Mouse (Mus musculus): ENCODE results near the gene Dbh. TPM values are rescaled to one million over a fixed set of nuclear protein-coding genes. Genes with fewer than 3 reads are reported as not detected.
A peak's percentile ranks its signal among the peaks of the same experiment; 100 is the strongest.

Dbh gene
- polyA plus RNA-seq, 1 experiment from 2014 or later: 0.80 TPM

- H3K27ac ChIP-seq (ENCODE audit: low read length): peak overlapping the region; percentile 67
These were observed 14.1 kb downstream of the Dbh start for GRCm38 (mm10) chr2:27179101-27179500.

GRCm38 (mm10) chr2:27181907-27182306 is 16.9 kb downstream of the Dbh start:
- peaks cover 48% of the 10 kb centered on the region for H3K4me1 ChIP-seq (ENCODE audit: control insufficient read depth, insufficient read depth, low read length)
- H3K27ac ChIP-seq (ENCODE audit: low read length): peak overlapping the region; percentile 91
- no peak overlapping the region for H3K4me3 ChIP-seq (ENCODE audit: low read length)
- H3K9ac ChIP-seq (ENCODE audit: low read length): peak overlapping the region; percentile 26
- peak; percentile 83 for ATAC-seq (replicated peaks; ENCODE audit: extremely low read depth, insufficient read depth, low FRiP score)
- H3K9me3 ChIP-seq (replicated peaks; ENCODE audit: control insufficient read depth, low read length): no peaks in the 10 kb centered on the region
- H3K4me2 ChIP-seq (ENCODE audit: low read depth, low read length): peak overlapping the region; percentile 35; the same call in 1 of the 2 replicates
- no peaks in the 10 kb centered on the region for H3K36me3 ChIP-seq (ENCODE audit: control insufficient read depth, insufficient read depth)
- WGBS: 27% methylated on average over 4 of the region's 4 CpGs
- H3K27me3 ChIP-seq (ENCODE audit: control insufficient read depth, insufficient read depth, low read length): no peaks in the 10 kb centered on the region

More at GRCm38 (mm10) chr2:27179101-27179500, 14.1 kb downstream of the Dbh start:
- Histone ChIP-seq H3K4me1 (ENCODE audit: control insufficient read depth, insufficient read depth, low read length) (peaks cover 55% of the 10 kb centered on the region), H3K36me3 (ENCODE audit: control insufficient read depth, insufficient read depth) (no peaks in the 10 kb centered on the region), H3K27me3 (ENCODE audit: control insufficient read depth, insufficient read depth, low read length) (no peaks in the 10 kb centered on the region), H3K4me2 (ENCODE audit: low read depth, low read length) (no peak overlapping the region), H3K9ac (ENCODE audit: low read length) (no peak overlapping the region), H3K9me3 (replicated peaks; ENCODE audit: control insufficient read depth, low read length) (no peaks in the 10 kb centered on the region), H3K4me3 (ENCODE audit: low read length) (no peak overlapping the region)
- peak; percentile 68 for ATAC-seq (replicated peaks; ENCODE audit: extremely low read depth, insufficient read depth, low FRiP score)
- 38% methylated on average over 8 of the region's 8 CpGs for WGBS

- whole genome bisulfite sequencing: 54% methylated on average over 12 of the region's 12 CpGs
- Histone ChIP-seq H3K9me3 (replicated peaks; ENCODE audit: control insufficient read depth, low read length) (no peaks in the 10 kb centered on the region), H3K27ac (ENCODE audit: low read length) (peak overlapping the region; percentile 91), H3K4me1 (ENCODE audit: control insufficient read depth, insufficient read depth, low read length) (peaks cover 50% of the 10 kb centered on the region), H3K9ac (ENCODE audit: low read length) (no peak overlapping the region), H3K4me2 (ENCODE audit: low read depth, low read length) (no peak overlapping the region), H3K27me3 (ENCODE audit: control insufficient read depth, insufficient read depth, low read length) (no peaks in the 10 kb centered on the region), H3K36me3 (ENCODE audit: control insufficient read depth, insufficient read depth) (no peaks in the 10 kb centered on the region), H3K4me3 (ENCODE audit: low read length) (no peak overlapping the region)
- no peak for ATAC-seq (replicated peaks; ENCODE audit: extremely low read depth, insufficient read depth, low FRiP score)
These were observed 18.7 kb downstream of the Dbh start for GRCm38 (mm10) chr2:27183734-27184133.

- Histone ChIP-seq H3K4me2 (ENCODE audit: low read depth, low read length) (no peak overlapping the region), H3K9me3 (replicated peaks; ENCODE audit: control insufficient read depth, low read length) (no peaks in the 10 kb centered on the region), H3K27ac (ENCODE audit: low read length) (no peak overlapping the region), H3K36me3 (ENCODE audit: control insufficient read depth, insufficient read depth) (no peaks in the 10 kb centered on the region), H3K4me3 (ENCODE audit: low read length) (no peak overlapping the region), H3K9ac (ENCODE audit: low read length) (no peak overlapping the region), H3K27me3 (ENCODE audit: control insufficient read depth, insufficient read depth, low read length) (no peaks in the 10 kb centered on the region), H3K4me1 (ENCODE audit: control insufficient read depth, insufficient read depth, low read length) (peaks cover 24% of the 10 kb centered on the region)
- ATAC-seq (replicated peaks; ENCODE audit: extremely low read depth, insufficient read depth, low FRiP score): 0 out of 2 replicates have a peak, but pooled peaks have one; percentile 34
- 46% methylated on average over 6 of the region's 6 CpGs for whole genome bisulfite sequencing
These were observed 22.5 kb downstream of the Dbh start for GRCm38 (mm10) chr2:27187531-27187930.

GRCm38 (mm10) chr2:27189994-27190393 is 25.0 kb downstream of the Dbh start:
- Histone ChIP-seq H3K9me3 (replicated peaks; ENCODE audit: control insufficient read depth, low read length) (0 out of 2 replicates have a peak, but pooled peaks cover 2% of the 10 kb centered on the region), H3K4me1 (ENCODE audit: control insufficient read depth, insufficient read depth, low read length) (peaks cover 7% of the 10 kb centered on the region), H3K4me3 (ENCODE audit: low read length) (no peak overlapping the region), H3K4me2 (ENCODE audit: low read depth, low read length) (no peak overlapping the region), H3K36me3 (ENCODE audit: control insufficient read depth, insufficient read depth) (0 out of 2 replicates have a peak, but pooled peaks cover 4% of the 10 kb centered on the region), H3K9ac (ENCODE audit: low read length) (no peak overlapping the region), H3K27me3 (ENCODE audit: control insufficient read depth, insufficient read depth, low read length) (no peaks in the 10 kb centered on the region), H3K27ac (ENCODE audit: low read length) (no peak overlapping the region)
- WGBS: 69% methylated on average over 4 of the region's 4 CpGs
- ATAC-seq (replicated peaks; ENCODE audit: extremely low read depth, insufficient read depth, low FRiP score): no peak

GRCm38 (mm10) chr2:27198551-27199246 is 33.7 kb downstream of the Dbh start:
- Histone ChIP-seq H3K4me1 (ENCODE audit: control insufficient read depth, insufficient read depth, low read length) (peaks cover 58% of the 10 kb centered on the region), H3K27ac (ENCODE audit: low read length) (peak overlapping the region; percentile 95), H3K36me3 (ENCODE audit: control insufficient read depth, insufficient read depth) (0 out of 2 replicates have a peak, but pooled peaks cover 4% of the 10 kb centered on the region), H3K27me3 (ENCODE audit: control insufficient read depth, insufficient read depth, low read length) (no peaks in the 10 kb centered on the region), H3K9me3 (replicated peaks; ENCODE audit: control insufficient read depth, low read length) (0 out of 2 replicates have a peak, but pooled peaks cover 2% of the 10 kb centered on the region), H3K4me2 (ENCODE audit: low read depth, low read length) (0 out of 2 replicates have a peak overlapping the region, but pooled peaks have one; percentile 14), H3K9ac (ENCODE audit: low read length) (peak overlapping the region; percentile 48; the same call in 1 of the 2 replicates), H3K4me3 (ENCODE audit: low read length) (no peak overlapping the region)
- peak; percentile 24; the same call in 1 of the 2 replicates for ATAC-seq (replicated peaks; ENCODE audit: extremely low read depth, insufficient read depth, low FRiP score)
- 21% methylated on average over 5 of the region's 5 CpGs for WGBS

GRCm38 (mm10) chr2:27200586-27200985 is 35.6 kb downstream of the Dbh start:
- no peaks in the 10 kb centered on the region for H3K27me3 ChIP-seq (ENCODE audit: control insufficient read depth, insufficient read depth, low read length)
- no peaks in the 10 kb centered on the region for H3K9me3 ChIP-seq (replicated peaks; ENCODE audit: control insufficient read depth, low read length)
- peaks cover 66% of the 10 kb centered on the region for H3K4me1 ChIP-seq (ENCODE audit: control insufficient read depth, insufficient read depth, low read length)
- H3K36me3 ChIP-seq (ENCODE audit: control insufficient read depth, insufficient read depth): no peaks in the 10 kb centered on the region
- peak overlapping the region; percentile 45 for H3K9ac ChIP-seq (ENCODE audit: low read length)
- H3K27ac ChIP-seq (ENCODE audit: low read length): peak overlapping the region; percentile 95
- 42% methylated on average over 1 of the region's 1 CpGs for WGBS
- no peak overlapping the region for H3K4me3 ChIP-seq (ENCODE audit: low read length)
- ATAC-seq (replicated peaks; ENCODE audit: extremely low read depth, insufficient read depth, low FRiP score): peak; percentile 61
- H3K4me2 ChIP-seq (ENCODE audit: low read depth, low read length): peak overlapping the region; percentile 24; the same call in 1 of the 2 replicates

GRCm38 (mm10) chr2:27205666-27206065 is 40.6 kb downstream of the Dbh start:
- H3K4me2 ChIP-seq (ENCODE audit: low read depth, low read length): peak overlapping the region; percentile 19; the same call in 1 of the 2 replicates
- H3K4me1 ChIP-seq (ENCODE audit: control insufficient read depth, insufficient read depth, low read length): peaks cover 62% of the 10 kb centered on the region
- H3K36me3 ChIP-seq (ENCODE audit: control insufficient read depth, insufficient read depth): no peaks in the 10 kb centered on the region
- peak overlapping the region; percentile 46; the same call in 1 of the 2 replicates for H3K9ac ChIP-seq (ENCODE audit: low read length)
- WGBS: 27% methylated on average over 10 of the region's 10 CpGs
- peak overlapping the region; percentile 95 for H3K27ac ChIP-seq (ENCODE audit: low read length)
- no peaks in the 10 kb centered on the region for H3K9me3 ChIP-seq (replicated peaks; ENCODE audit: control insufficient read depth, low read length)
- no peaks in the 10 kb centered on the region for H3K27me3 ChIP-seq (ENCODE audit: control insufficient read depth, insufficient read depth, low read length)
- peak; percentile 50 for ATAC-seq (replicated peaks; ENCODE audit: extremely low read depth, insufficient read depth, low FRiP score)
- H3K4me3 ChIP-seq (ENCODE audit: low read length): no peak overlapping the region

- no peaks in the 10 kb centered on the region for H3K9me3 ChIP-seq (replicated peaks; ENCODE audit: control insufficient read depth, low read length)
- no peaks in the 10 kb centered on the region for H3K27me3 ChIP-seq (ENCODE audit: control insufficient read depth, insufficient read depth, low read length)
- H3K27ac ChIP-seq (ENCODE audit: low read length): peak overlapping the region; percentile 95
- peak overlapping the region; percentile 46 for H3K9ac ChIP-seq (ENCODE audit: low read length)
- peak overlapping the region; percentile 19 for H3K4me2 ChIP-seq (ENCODE audit: low read depth, low read length)
- H3K36me3 ChIP-seq (ENCODE audit: control insufficient read depth, insufficient read depth): no peaks in the 10 kb centered on the region
- WGBS: 31% methylated on average over 15 of the region's 15 CpGs
- peaks cover 65% of the 10 kb centered on the region for H3K4me1 ChIP-seq (ENCODE audit: control insufficient read depth, insufficient read depth, low read length)
- H3K4me3 ChIP-seq (ENCODE audit: low read length): no peak overlapping the region
- ATAC-seq (replicated peaks; ENCODE audit: extremely low read depth, insufficient read depth, low FRiP score): peak; percentile 57
These were observed 41.2 kb downstream of the Dbh start for GRCm38 (mm10) chr2:27206128-27206797.

Measured in heart, embryonic 16.5 days (tissue).